Comparison of ENCODE assay signal across 29 mouse cellular contexts in genomic region chr15:96536412-96536811, GRCm38 (mm10).
DNase-seq lines count a peak whose midpoint lies in the region; ATAC-seq and TF ChIP-seq lines count a peak whose summit lies in the region.
"Had no signal": no experiment of that assay in that cellular context is flagged by ENCODE, and none has a peak within 500 bp of the region (broad histone marks: within the 10 kb centered on the region; RNA-seq: fewer than 3 reads in every experiment).

No protein-coding gene starts in this region.

- no peak overlapping the region for H3K4me3 ChIP-seq in intestine, embryonic 14.5 days (ENCODE audit: low read depth, low read length)
- no peak overlapping the region for H3K4me3 ChIP-seq in intestine, embryonic 16.5 days (ENCODE audit: low read length)
- peak overlapping the region in 1 of 3 experiments; percentile 26 for H3K4me3 ChIP-seq in CH12.LX (replicated peaks in 1 of 3; ENCODE audit: low read depth in 2 of 3, low read length in 2 of 3, poor library complexity in 1 of 3)
- no peak overlapping the region for H3K4me3 ChIP-seq in ES-E14 (ENCODE audit: insufficient read depth in 1 of 2, low read depth in 1 of 2, low read length in 2 of 2, poor library complexity in 1 of 2, severe bottlenecking in 1 of 2)
- no peak overlapping the region for H3K4me3 ChIP-seq in hindbrain, embryonic 14.5 days (replicated peaks; ENCODE audit: low read length)
- H3K4me3 ChIP-seq: embryonic facial prominence, embryonic 10.5 days; embryonic facial prominence, embryonic 13.5 days; erythroblast, embryonic 14.5 days; forebrain, embryonic 12.5 days; forebrain, embryonic 15.5 days; heart, adult 2 months; heart, embryonic 10.5 days; heart, embryonic 13.5 days; hindbrain, embryonic 12.5 days had no signal

- H3K4me1 ChIP-seq in intestine, embryonic 14.5 days (replicated peaks; ENCODE audit: control insufficient read depth, insufficient read depth, low read length) = no peaks in the 10 kb centered on the region; the same call in 1 of the 2 replicates
- H3K4me1 ChIP-seq in intestine, embryonic 16.5 days (ENCODE audit: control insufficient read depth, insufficient read depth, low read length) = no peaks in the 10 kb centered on the region
- H3K4me1 ChIP-seq in CH12.LX (ENCODE audit: control insufficient read depth in 1 of 2, insufficient read depth in 2 of 2) (no peaks in the 10 kb centered on the region), ES-E14 (ENCODE audit: control insufficient read depth in 2 of 2, insufficient read depth in 2 of 2, low read length in 2 of 2, poor library complexity in 1 of 2) (no peaks in the 10 kb centered on the region)
- H3K4me1 ChIP-seq in hindbrain, embryonic 14.5 days (replicated peaks; ENCODE audit: control insufficient read depth, insufficient read depth, low read length) = no peaks in the 10 kb centered on the region
- H3K4me1 ChIP-seq: embryonic facial prominence, embryonic 10.5 days; embryonic facial prominence, embryonic 13.5 days; forebrain, embryonic 12.5 days; forebrain, embryonic 15.5 days; heart, embryonic 10.5 days; heart, embryonic 13.5 days; hindbrain, embryonic 12.5 days had no signal

- H3K9me3 ChIP-seq in intestine, embryonic 14.5 days (ENCODE audit: control insufficient read depth, low read length) = no peaks in the 10 kb centered on the region
- H3K9me3 ChIP-seq in intestine, embryonic 16.5 days (ENCODE audit: control insufficient read depth, low read length) = no peaks in the 10 kb centered on the region
- no peaks in the 10 kb centered on the region for H3K9me3 ChIP-seq in CH12.LX (replicated peaks; ENCODE audit: low read length)
- H3K9me3 ChIP-seq in ES-E14 (ENCODE audit: control insufficient read depth, insufficient read depth, low read depth, low read length) = no peaks in the 10 kb centered on the region
- no peaks in the 10 kb centered on the region for H3K9me3 ChIP-seq in hindbrain, embryonic 14.5 days (ENCODE audit: control insufficient read depth, low read length)
- H3K9me3 ChIP-seq: embryonic facial prominence, embryonic 10.5 days; embryonic facial prominence, embryonic 13.5 days; forebrain, embryonic 12.5 days; forebrain, embryonic 15.5 days; heart, embryonic 10.5 days; heart, embryonic 13.5 days; hindbrain, embryonic 12.5 days had no signal

- in situ Hi-C loops in CH12.LX (cut with MboI; ENCODE audit: low pct_ligation_motif_present, low pct_unique_long_range_greater_than_20kb, low sequenced_read_pairs) = loop anchor here (25.0 kb wide), 1 partner anchor 601 kb away; no protein-coding TSS in a partner anchor
- in situ Hi-C loops in ES-E14 (cut with MboI; ENCODE audit: low sequenced_read_pairs in 2 of 2, unreplicated experiment in 2 of 2) = loop anchor here in 1 of 2 experiments (25.0 kb wide), 1 partner anchor 401 kb away; no protein-coding TSS in a partner anchor

- H3K79me2 ChIP-seq in CH12.LX (replicated peaks; ENCODE audit: control insufficient read depth, extremely low read depth, insufficient read depth, poor library complexity, severe bottlenecking) = no peaks in the 10 kb centered on the region

- H3K36me3 ChIP-seq in intestine, embryonic 14.5 days (ENCODE audit: control insufficient read depth, insufficient read depth, low read length) = no peaks in the 10 kb centered on the region
- H3K36me3 ChIP-seq in intestine, embryonic 16.5 days (ENCODE audit: control insufficient read depth, insufficient read depth, low read length) = no peaks in the 10 kb centered on the region
- no peaks in the 10 kb centered on the region for H3K36me3 ChIP-seq in CH12.LX (replicated peaks in 1 of 2; ENCODE audit: control insufficient read depth in 1 of 2, insufficient read depth in 1 of 2, low read length in 1 of 2)
- no peaks in the 10 kb centered on the region for H3K36me3 ChIP-seq in ES-E14 (ENCODE audit: control insufficient read depth, insufficient read depth, low read length, poor library complexity, severe bottlenecking)
- no peaks in the 10 kb centered on the region for H3K36me3 ChIP-seq in hindbrain, embryonic 14.5 days (replicated peaks; ENCODE audit: control insufficient read depth, insufficient read depth)
- H3K36me3 ChIP-seq: embryonic facial prominence, embryonic 10.5 days; embryonic facial prominence, embryonic 13.5 days; forebrain, embryonic 12.5 days; forebrain, embryonic 15.5 days; G1E; heart, embryonic 10.5 days; heart, embryonic 13.5 days; hindbrain, embryonic 12.5 days had no signal

- no peak for TF ChIP-seq EP300 in CH12.LX (IDR thresholded peaks at IDR 0.05; ENCODE audit: low read length)

- no peak for TF ChIP-seq CTCF in CH12.LX (conservative IDR thresholded peaks at IDR 0.05 in 1 of 2, IDR thresholded peaks at IDR 0.05 in 1 of 2; ENCODE audit: low read depth in 2 of 2, low read length in 2 of 2)

- 0 out of 2 replicates have a peak, but pooled peaks have one; percentile 37 for TF ChIP-seq POLR2A in CH12.LX (IDR thresholded peaks at IDR 0.05; ENCODE audit: low read depth, low read length)

- H3K4me2 ChIP-seq in intestine, embryonic 14.5 days (ENCODE audit: low read length) = no peak overlapping the region
- H3K4me2 ChIP-seq in intestine, embryonic 16.5 days (ENCODE audit: low read depth, low read length) = no peak overlapping the region
- H3K4me2 ChIP-seq in CH12.LX (ENCODE audit: insufficient read depth, low read depth, poor library complexity, severe bottlenecking) = no peak overlapping the region
- H3K4me2 ChIP-seq in hindbrain, embryonic 14.5 days (replicated peaks) = no peak overlapping the region
- H3K4me2 ChIP-seq: embryonic facial prominence, embryonic 13.5 days; forebrain, embryonic 12.5 days; forebrain, embryonic 15.5 days; heart, embryonic 13.5 days; hindbrain, embryonic 12.5 days had no signal

- dilution Hi-C loops in CH12.LX (cut with MboI; ENCODE audit: extremely low pct_ligation_motif_present, extremely low pct_unique_long_range_greater_than_20kb, low sequenced_read_pairs) = no loop called here

- TF ChIP-seq RAD21 in CH12.LX (IDR thresholded peaks at IDR 0.05; ENCODE audit: low read depth, low read length) = no peak

- no peaks in the 10 kb centered on the region for H3K27me3 ChIP-seq in intestine, embryonic 14.5 days (replicated peaks; ENCODE audit: control insufficient read depth, insufficient read depth, low read length)
- H3K27me3 ChIP-seq in intestine, embryonic 16.5 days (replicated peaks; ENCODE audit: control insufficient read depth, insufficient read depth, low read length) = no peaks in the 10 kb centered on the region
- no peaks in the 10 kb centered on the region for H3K27me3 ChIP-seq in CH12.LX (replicated peaks)
- no peaks in the 10 kb centered on the region for H3K27me3 ChIP-seq in hindbrain, embryonic 14.5 days (ENCODE audit: control insufficient read depth, insufficient read depth, low read length)
- H3K27me3 ChIP-seq: embryonic facial prominence, embryonic 13.5 days; forebrain, embryonic 12.5 days; forebrain, embryonic 15.5 days; heart, embryonic 13.5 days; hindbrain, embryonic 12.5 days had no signal

- no peak overlapping the region for H3K27ac ChIP-seq in intestine, embryonic 14.5 days (ENCODE audit: low read depth)
- H3K27ac ChIP-seq in intestine, embryonic 16.5 days (ENCODE audit: low read length) = no peak overlapping the region
- H3K27ac ChIP-seq in CH12.LX (ENCODE audit: insufficient read depth, low read depth) (no peak overlapping the region), ES-E14 (ENCODE audit: insufficient read depth, low read depth, low read length, poor library complexity, severe bottlenecking) (no peak overlapping the region)
- H3K27ac ChIP-seq in hindbrain, embryonic 14.5 days = no peak overlapping the region
- H3K27ac ChIP-seq: embryonic facial prominence, embryonic 10.5 days; embryonic facial prominence, embryonic 13.5 days; forebrain, embryonic 12.5 days; forebrain, embryonic 15.5 days; heart, adult 2 months; heart, embryonic 10.5 days; heart, embryonic 13.5 days; hindbrain, embryonic 12.5 days had no signal

- H3K9ac ChIP-seq in intestine, embryonic 14.5 days (ENCODE audit: low read length) = no peak overlapping the region
- no peak overlapping the region for H3K9ac ChIP-seq in intestine, embryonic 16.5 days (ENCODE audit: low read depth, low read length)
- H3K9ac ChIP-seq in CH12.LX (ENCODE audit: insufficient read depth, low read depth) (peak overlapping the region; percentile 8; the same call in 1 of the 2 replicates), ES-E14 (ENCODE audit: insufficient read depth, low read depth, low read length, poor library complexity, severe bottlenecking) (no peak overlapping the region)
- no peak overlapping the region for H3K9ac ChIP-seq in hindbrain, embryonic 14.5 days
- H3K9ac ChIP-seq: embryonic facial prominence, embryonic 13.5 days; forebrain, embryonic 12.5 days; forebrain, embryonic 15.5 days; heart, embryonic 13.5 days; hindbrain, embryonic 12.5 days had no signal

- 83% methylated on average over 7 of the region's 7 CpGs for WGBS in intestine, embryonic 14.5 days
- 87% methylated on average over 7 of the region's 7 CpGs for WGBS in intestine, embryonic 16.5 days
- 90% methylated on average over 7 of the region's 7 CpGs for WGBS in hindbrain, embryonic 14.5 days

- ATAC-seq in intestine, embryonic 14.5 days (replicated peaks; ENCODE audit: low FRiP score, low TSS enrichment, low read depth) = 0 out of 2 replicates have a peak, but pooled peaks have one; percentile 27
- ATAC-seq in intestine, embryonic 16.5 days = no peak
- no peak for ATAC-seq in hindbrain, embryonic 14.5 days (ENCODE audit: low FRiP score)
- ATAC-seq: activated CD4-positive, CD25-positive, alpha-beta regulatory T cell, adult 4 months; forebrain, embryonic 15.5 days; hindbrain, embryonic 16.5 days; intestine, postnatal 0 days had no signal

- no peak for DNase-seq in intestine, embryonic 14.5 days (ENCODE audit: low spot score)
- DNase-seq in CH12.LX (ENCODE audit: extremely low read depth) (peak; percentile 30), ES-E14 (ENCODE audit: low read depth, low spot score) (no peak)
- no peak for DNase-seq in right cerebral cortex, postnatal 36 days (ENCODE audit: low spot score in 2 of 2)
- no peak for DNase-seq in hindbrain, embryonic 14.5 days (ENCODE audit: low spot score)
- DNase-seq: adrenal gland, adult 8-10 months; adrenal gland, postnatal 25 days; B cell, adult 2 months; cerebellum, adult 11-12 months; cerebellum, adult 8-10 months; cerebellum, postnatal 10 days; cerebellum, postnatal 36 days; embryo, embryonic 11 days; gastrocnemius, postnatal 25 days; heart, adult 2 months; heart, postnatal 14 days had no signal

TF ChIP-seq in CH12.LX, 34 proteins besides CTCF, POLR2A, EP300 and RAD21:
- TF ChIP-seq ZNF384 (IDR thresholded peaks at IDR 0.05; ENCODE audit: low read depth, low read length) = peak; percentile 86
- TF ChIP-seq HCFC1 (IDR thresholded peaks at IDR 0.05; ENCODE audit: low read depth, low read length) = peak; percentile 38
- no peak for TF ChIP-seq JUN (IDR thresholded peaks at IDR 0.05; ENCODE audit: insufficient read depth, low read depth, low read length)

TF ChIP-seq in ES-E14, 5 proteins besides CTCF, POLR2A, EP300 and RAD21:
- TF ChIP-seq MAFK (IDR thresholded peaks at IDR 0.05; ENCODE audit: insufficient read depth, low read depth, low read length) (no peak), ZNF384 (IDR thresholded peaks at IDR 0.05; ENCODE audit: low read depth, low read length) (peak; percentile 75)
